Mouse (Mus musculus): Measurements from ENCODE around the gene Pou6f1. TPM values are rescaled to one million over a fixed set of nuclear protein-coding genes. Genes with fewer than 3 reads are reported as not detected.
"Not testable (repeated sequence)": the region's sequence is repeated elsewhere in the genome, so short reads cannot be mapped to it uniquely, and the experiment has no call there.

The Pou6f1 gene
- polyA plus RNA-seq, 1 experiment from 2014 or later: 4.7 TPM

DNA sequence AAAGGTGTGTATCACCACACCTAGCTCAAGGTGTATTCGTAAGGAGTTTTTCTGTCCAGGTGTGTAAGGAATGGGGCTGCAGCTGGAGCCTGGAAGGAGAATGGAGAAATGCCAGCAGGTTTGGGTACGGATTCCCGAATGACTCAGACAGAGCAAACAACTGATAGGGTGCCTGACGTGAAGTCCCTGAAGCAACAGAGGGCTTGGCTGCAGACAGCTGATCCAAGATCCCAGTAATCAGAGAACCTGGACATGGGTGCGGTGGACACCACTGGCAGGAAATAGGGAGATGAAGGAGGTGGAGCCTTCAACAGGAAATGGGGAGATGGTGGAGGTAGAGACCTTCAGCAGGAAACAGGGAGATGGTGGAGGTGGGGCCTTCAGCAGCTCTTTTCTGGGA, 32.5 kb upstream of the Pou6f1 start:
- 67% methylated on average over 5 of the region's 5 CpGs for WGBS
- Histone ChIP-seq H3K27me3 (replicated peaks) (peaks cover 22% of the 10 kb centered on the region), H3K9me3 (no peaks in the 10 kb centered on the region), H3K27ac (no peak overlapping the region), H3K4me1 (peaks cover 27% of the 10 kb centered on the region), H3K4me3 (replicated peaks) (no peak overlapping the region), H3K36me3 (no peaks in the 10 kb centered on the region), H3K4me2 (no peak overlapping the region), H3K9ac (no peak overlapping the region)
- ATAC-seq (ENCODE audit: insufficient read depth, low FRiP score, low read depth): no peak

DNA sequence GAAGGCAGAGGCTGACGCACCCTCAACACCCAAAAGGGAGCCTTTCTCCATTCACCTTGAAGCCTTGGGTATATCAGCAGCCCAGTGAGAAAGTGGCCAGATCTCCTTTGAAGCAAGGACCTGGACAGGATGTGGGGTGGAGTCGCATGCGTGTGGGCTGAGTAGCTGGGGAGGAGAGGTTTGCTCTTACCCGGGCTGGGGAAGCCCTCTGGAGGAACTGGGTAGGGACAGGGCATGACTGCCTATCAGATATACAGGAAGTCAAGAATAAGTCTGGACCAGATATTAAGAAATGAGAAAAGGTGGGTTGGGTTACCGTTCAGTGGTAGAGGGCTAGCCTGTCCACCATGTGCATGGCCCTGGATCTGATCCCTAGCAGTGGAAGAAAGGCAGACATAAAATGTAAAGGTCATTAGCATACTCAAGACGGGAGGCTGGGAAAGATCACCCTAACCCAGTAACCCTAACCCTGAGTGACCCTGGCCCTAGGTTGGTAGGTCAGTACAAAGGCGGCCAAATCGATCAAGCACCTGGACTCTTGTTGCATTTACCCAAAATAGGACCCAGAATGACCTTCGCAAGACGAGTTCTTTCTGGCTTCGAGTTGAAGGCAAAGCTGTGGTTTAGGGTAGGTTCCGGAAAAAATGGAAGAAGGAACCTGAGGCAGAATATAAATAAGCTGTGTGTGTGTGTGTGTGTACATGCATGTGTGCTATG, 31.8 kb upstream of the Pou6f1 start:
- Histone ChIP-seq H3K9me3 (no peaks in the 10 kb centered on the region), H3K27ac (no peak overlapping the region), H3K9ac (no peak overlapping the region), H3K4me3 (replicated peaks) (no peak overlapping the region), H3K4me2 (no peak overlapping the region), H3K36me3 (no peaks in the 10 kb centered on the region), H3K4me1 (peaks cover 20% of the 10 kb centered on the region), H3K27me3 (replicated peaks) (peaks cover 15% of the 10 kb centered on the region)
- WGBS: 76% methylated on average over 12 of the region's 12 CpGs
- ATAC-seq (ENCODE audit: insufficient read depth, low FRiP score, low read depth): no peak

DNA sequence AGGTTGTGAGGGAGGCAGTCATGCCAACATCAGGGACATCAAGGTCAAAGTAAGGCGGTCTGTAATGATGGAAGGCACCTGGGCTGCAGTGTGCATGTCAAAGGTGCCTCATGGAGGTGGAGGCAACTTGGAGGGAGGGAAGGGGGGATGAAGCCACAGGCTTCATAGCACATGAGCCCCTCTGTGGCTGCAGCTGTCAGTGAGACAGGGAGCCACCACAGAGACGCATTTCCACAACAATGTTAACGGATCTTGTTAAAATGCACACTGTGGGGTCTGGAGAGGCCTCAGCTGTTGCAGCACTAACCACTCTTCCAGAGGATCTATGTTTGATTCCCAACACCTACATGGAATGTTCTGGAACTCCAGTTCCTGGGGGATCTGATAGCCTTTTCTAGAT, 30.3 kb upstream of the Pou6f1 start:
- Histone ChIP-seq H3K9ac (no peak overlapping the region), H3K4me3 (replicated peaks) (no peak overlapping the region), H3K4me1 (peaks cover 12% of the 10 kb centered on the region), H3K36me3 (no peaks in the 10 kb centered on the region), H3K9me3 (no peaks in the 10 kb centered on the region), H3K4me2 (no peak overlapping the region), H3K27ac (no peak overlapping the region), H3K27me3 (replicated peaks) (0 out of 2 replicates have a peak, but pooled peaks cover 4% of the 10 kb centered on the region)
- WGBS: 71% methylated on average over 3 of the region's 3 CpGs
- no peak for ATAC-seq (ENCODE audit: insufficient read depth, low FRiP score, low read depth)

DNA sequence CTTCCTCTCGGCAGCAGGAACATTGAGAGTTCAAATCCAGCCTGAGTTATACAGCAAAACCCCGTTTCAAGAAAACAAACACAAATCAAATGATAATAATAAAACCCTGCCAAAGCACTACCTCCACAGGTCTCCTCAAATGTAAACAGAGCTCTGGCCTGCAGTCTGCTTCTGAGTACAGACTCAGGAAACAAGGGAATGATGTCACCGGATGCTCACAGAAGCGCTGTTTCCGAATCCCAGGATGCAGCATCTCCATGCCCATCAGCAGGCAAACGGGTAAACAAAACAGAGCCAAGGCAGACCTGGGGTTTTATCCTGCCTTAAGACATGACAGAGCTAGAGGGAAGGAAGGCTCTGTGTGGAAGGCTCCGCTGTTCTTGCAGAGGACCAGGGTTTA, 29.0 kb upstream of the Pou6f1 start:
- no peaks in the 10 kb centered on the region for H3K27me3 ChIP-seq (replicated peaks)
- peaks cover 12% of the 10 kb centered on the region for H3K4me1 ChIP-seq
- no peaks in the 10 kb centered on the region for H3K36me3 ChIP-seq
- no peak overlapping the region for H3K4me2 ChIP-seq
- H3K4me3 ChIP-seq (replicated peaks): no peak overlapping the region
- ATAC-seq (ENCODE audit: insufficient read depth, low FRiP score, low read depth): no peak
- no peak overlapping the region for H3K9ac ChIP-seq
- whole genome bisulfite sequencing: 30% methylated on average over 7 of the region's 7 CpGs
- no peaks in the 10 kb centered on the region for H3K9me3 ChIP-seq
- H3K27ac ChIP-seq: no peak overlapping the region

- peaks cover 12% of the 10 kb centered on the region for H3K4me1 ChIP-seq
- no peak overlapping the region for H3K4me3 ChIP-seq (replicated peaks)
- 0 out of 2 replicates have a peak overlapping the region, but pooled peaks have one; percentile 2 for H3K4me2 ChIP-seq
- H3K9ac ChIP-seq: no peak overlapping the region
- H3K27ac ChIP-seq: peak overlapping the region; percentile 52; the same call in 1 of the 2 replicates
- H3K9me3 ChIP-seq: no peaks in the 10 kb centered on the region
- no peaks in the 10 kb centered on the region for H3K27me3 ChIP-seq (replicated peaks)
- ATAC-seq (ENCODE audit: insufficient read depth, low FRiP score, low read depth): no peak
- no peaks in the 10 kb centered on the region for H3K36me3 ChIP-seq
- 18% methylated on average over 11 of the region's 11 CpGs for WGBS
Observed at GRCm38 (mm10) chr15:100627774-100628370, 28.1 kb upstream of the Pou6f1 start.

DNA sequence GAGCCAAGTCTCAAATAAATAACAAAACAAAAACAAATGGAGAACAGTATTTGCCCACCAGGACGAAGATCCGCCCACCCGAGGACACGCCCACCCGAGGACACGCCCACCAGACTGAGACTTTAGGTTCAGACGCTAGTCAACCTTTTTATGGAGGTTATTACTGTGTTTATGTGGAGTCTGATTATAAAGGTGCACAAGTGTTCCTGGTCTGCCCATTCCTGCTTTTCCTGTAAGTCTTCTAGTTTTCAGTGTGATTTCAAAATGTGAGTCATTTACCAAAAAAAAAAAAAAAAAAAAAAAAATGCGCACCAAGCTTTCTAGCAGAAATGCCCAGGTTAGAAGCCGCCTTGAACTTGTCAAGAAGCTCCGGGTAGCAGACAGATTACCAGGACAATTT, 27.5 kb upstream of the Pou6f1 start:
- Histone ChIP-seq H3K36me3 (no peaks in the 10 kb centered on the region), H3K9ac (no peak overlapping the region), H3K9me3 (no peaks in the 10 kb centered on the region), H3K27me3 (replicated peaks) (no peaks in the 10 kb centered on the region), H3K4me1 (peaks cover 12% of the 10 kb centered on the region), H3K4me3 (replicated peaks) (no peak overlapping the region), H3K27ac (peak overlapping the region; percentile 52; the same call in 1 of the 2 replicates), H3K4me2 (no peak overlapping the region)
- no peak for ATAC-seq (ENCODE audit: insufficient read depth, low FRiP score, low read depth)
- 27% methylated on average over 10 of the region's 10 CpGs for WGBS

DNA sequence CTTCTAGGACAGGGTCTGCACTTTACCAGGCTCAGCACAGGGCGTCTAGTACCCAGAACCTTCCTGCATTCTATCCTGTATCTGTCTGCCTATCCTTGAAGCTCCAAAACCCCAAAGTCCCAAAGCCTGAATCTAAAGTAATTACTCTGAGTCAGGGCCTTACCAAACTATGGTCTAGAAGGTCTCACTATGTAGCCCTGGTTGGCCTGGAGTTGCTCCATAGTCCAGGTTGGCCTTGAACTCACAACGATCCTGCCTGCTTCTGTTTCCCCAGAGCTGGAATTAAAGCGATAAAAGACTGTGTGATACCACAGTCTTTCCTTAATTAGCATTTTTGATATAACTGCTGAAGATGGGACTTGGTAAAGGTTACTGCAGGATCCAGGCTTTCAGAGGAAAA, 24.7 kb upstream of the Pou6f1 start:
- Histone ChIP-seq H3K27ac (no peak overlapping the region), H3K36me3 (peaks cover 4% of the 10 kb centered on the region), H3K9me3 (no peaks in the 10 kb centered on the region), H3K9ac (no peak overlapping the region), H3K4me2 (no peak overlapping the region), H3K4me3 (replicated peaks) (no peak overlapping the region), H3K27me3 (replicated peaks) (no peaks in the 10 kb centered on the region), H3K4me1 (peaks cover 10% of the 10 kb centered on the region)
- WGBS: 87% methylated on average over 3 of the region's 3 CpGs
- no peak for ATAC-seq (ENCODE audit: insufficient read depth, low FRiP score, low read depth)

DNA sequence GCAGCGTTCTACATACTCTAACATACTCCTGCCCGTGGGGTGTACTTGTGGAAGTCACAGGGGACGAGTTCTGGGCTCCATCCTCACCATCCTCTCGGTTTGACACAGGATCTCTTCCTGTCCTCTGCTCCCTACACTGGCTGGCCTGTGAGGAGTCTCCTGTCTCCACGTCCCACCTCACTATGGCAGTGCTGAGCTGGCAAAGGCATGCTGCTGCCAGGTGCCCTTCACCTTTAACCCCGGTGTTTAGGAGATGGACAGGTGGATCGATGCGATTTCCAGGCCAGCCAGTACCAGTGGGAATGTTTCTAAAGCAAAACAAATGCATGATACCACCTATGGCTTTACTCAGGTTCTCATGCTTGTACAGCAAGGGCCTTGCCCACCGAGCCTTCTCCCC, 24.0 kb upstream of the Pou6f1 start:
- Histone ChIP-seq H3K9ac (no peak overlapping the region), H3K27me3 (replicated peaks) (no peaks in the 10 kb centered on the region), H3K36me3 (peaks cover 11% of the 10 kb centered on the region), H3K4me3 (replicated peaks) (no peak overlapping the region), H3K4me2 (no peak overlapping the region), H3K27ac (no peak overlapping the region), H3K9me3 (no peaks in the 10 kb centered on the region), H3K4me1 (peaks cover 10% of the 10 kb centered on the region)
- no peak for ATAC-seq (ENCODE audit: insufficient read depth, low FRiP score, low read depth)
- WGBS: 86% methylated on average over 9 of the region's 9 CpGs

DNA sequence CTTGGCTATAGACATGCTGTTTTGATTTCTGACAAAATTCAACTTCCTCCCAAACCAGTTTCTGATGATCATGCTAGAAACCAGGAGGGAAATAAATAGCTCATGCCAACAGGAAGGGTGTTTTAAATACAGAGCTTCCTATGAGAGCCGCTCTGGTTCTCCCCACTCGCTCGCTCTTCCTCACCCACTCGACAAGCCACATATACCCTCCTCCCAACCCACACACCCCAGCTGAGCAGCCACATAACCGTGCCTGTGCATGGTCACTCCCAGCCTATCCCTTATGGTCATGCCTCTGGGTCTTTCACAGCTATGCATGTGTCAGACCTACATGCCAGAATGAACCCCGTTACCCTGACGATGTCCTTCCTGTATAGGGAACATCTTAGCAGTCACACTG, 22.4 kb upstream of the Pou6f1 start:
- no peaks in the 10 kb centered on the region for H3K9me3 ChIP-seq
- peaks cover 24% of the 10 kb centered on the region for H3K36me3 ChIP-seq
- no peak overlapping the region for H3K4me3 ChIP-seq (replicated peaks)
- H3K4me2 ChIP-seq: no peak overlapping the region
- H3K9ac ChIP-seq: no peak overlapping the region
- H3K27ac ChIP-seq: no peak overlapping the region; the same call in 1 of the 2 replicates
- H3K27me3 ChIP-seq (replicated peaks): no peaks in the 10 kb centered on the region
- no peak for ATAC-seq (ENCODE audit: insufficient read depth, low FRiP score, low read depth)
- H3K4me1 ChIP-seq: no peaks in the 10 kb centered on the region
- WGBS: 77% methylated on average over 7 of the region's 7 CpGs

DNA sequence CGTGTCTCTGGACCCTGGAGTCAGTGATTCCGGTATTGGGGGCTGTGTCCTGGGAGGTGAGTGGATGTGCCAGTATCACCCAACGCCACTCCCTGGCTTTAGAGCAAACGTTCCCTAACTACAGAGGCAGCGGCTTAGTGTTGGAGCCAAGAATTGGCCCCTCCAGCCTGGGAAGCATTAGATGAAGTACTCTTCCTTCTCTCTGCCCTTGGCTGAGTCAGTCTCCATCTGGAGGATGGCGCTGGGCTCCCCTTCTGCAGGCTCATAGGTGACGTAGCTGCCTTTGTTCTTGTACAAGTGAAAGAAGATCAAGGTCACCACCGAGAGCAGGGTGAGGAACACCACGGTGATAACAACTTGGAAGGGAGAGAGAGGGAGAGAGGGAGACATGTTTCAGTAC, 21.9 kb upstream of the Pou6f1 start:
- not testable (repeated sequence) for H3K4me1 ChIP-seq; H3K4me3 ChIP-seq (replicated peaks); H3K9me3 ChIP-seq; H3K27me3 ChIP-seq (replicated peaks); H3K4me2 ChIP-seq; H3K9ac ChIP-seq; H3K27ac ChIP-seq; ATAC-seq (ENCODE audit: insufficient read depth, low FRiP score, low read depth)
- H3K36me3 ChIP-seq: peaks cover 24% of the 10 kb centered on the region
- 60% methylated on average over 9 of the region's 9 CpGs for WGBS

- Histone ChIP-seq H3K4me3 (replicated peaks) (no peak overlapping the region), H3K36me3 (peaks cover 24% of the 10 kb centered on the region), H3K9ac (no peak overlapping the region), H3K27me3 (replicated peaks) (no peaks in the 10 kb centered on the region), H3K4me2 (no peak overlapping the region), H3K4me1 (peaks cover 9% of the 10 kb centered on the region; the same call in 1 of the 2 replicates), H3K9me3 (no peaks in the 10 kb centered on the region), H3K27ac (no peak overlapping the region)
- 84% methylated on average over 7 of the region's 7 CpGs for WGBS
- ATAC-seq (ENCODE audit: insufficient read depth, low FRiP score, low read depth): no peak
Observed at GRCm38 (mm10) chr15:100619200-100619599, 19.4 kb upstream of the Pou6f1 start.

DNA sequence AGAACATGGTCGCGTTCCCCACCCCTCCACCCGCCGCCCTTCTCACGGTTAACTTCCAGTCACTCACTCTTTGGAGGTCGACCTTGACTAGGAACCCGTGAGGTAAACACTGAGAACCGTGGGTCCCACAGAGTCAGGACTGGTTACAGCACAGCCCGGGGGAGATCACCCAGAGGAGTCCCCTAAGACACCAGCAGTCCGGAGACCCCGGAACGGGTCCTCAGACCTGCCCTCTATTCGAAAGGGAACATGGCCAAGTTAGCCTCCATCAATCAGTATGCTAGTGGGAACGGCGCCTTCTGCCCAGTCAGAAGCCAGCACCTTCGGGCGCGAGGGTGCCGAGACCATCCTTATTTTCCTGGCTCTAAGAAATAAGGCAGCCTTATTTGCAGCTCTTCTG, 16.4 kb upstream of the Pou6f1 start:
- peak; percentile 1; the same call in 1 of the 2 replicates for ATAC-seq (ENCODE audit: insufficient read depth, low FRiP score, low read depth)

More for the DNA sequence above, 16.4 kb upstream of the Pou6f1 start:
- no peaks in the 10 kb centered on the region for H3K27me3 ChIP-seq (replicated peaks)
- peaks cover 19% of the 10 kb centered on the region for H3K4me1 ChIP-seq
- 0% methylated on average over 19 of the region's 19 CpGs for WGBS
- H3K27ac ChIP-seq: peak overlapping the region; percentile 96
- peak overlapping the region; percentile 72 for H3K4me3 ChIP-seq (replicated peaks)
- no peaks in the 10 kb centered on the region for H3K9me3 ChIP-seq
- H3K9ac ChIP-seq: peak overlapping the region; percentile 71
- H3K36me3 ChIP-seq: peaks cover 24% of the 10 kb centered on the region
- H3K4me2 ChIP-seq: peak overlapping the region; percentile 76
